Mouse (Mus musculus) heart, postnatal 0 days (tissue): ENCODE data around the gene Wdr6.

Experiments
- CTCF ChIP-seq: IDR thresholded peaks from 2 replicates; pipeline ENCODE4 v1.5.1; 2016; ENCODE audit warnings: antibody characterized with exemption, control low read depth, low read depth
- EP300 ChIP-seq: IDR thresholded peaks from 2 replicates; pipeline ENCODE4 v1.6.1; 2016; ENCODE audit warnings: antibody characterized with exemption, low read depth

GRCm38 (mm10) chr9:108577934-108578544 is 500 bp downstream of the Wdr6 start:
- TF ChIP-seq CTCF (no peak), EP300 (no peak)
